Mouse (Mus musculus): ENCODE measurements around the gene Atp1a1.

Atp1a1 gene

DNA sequence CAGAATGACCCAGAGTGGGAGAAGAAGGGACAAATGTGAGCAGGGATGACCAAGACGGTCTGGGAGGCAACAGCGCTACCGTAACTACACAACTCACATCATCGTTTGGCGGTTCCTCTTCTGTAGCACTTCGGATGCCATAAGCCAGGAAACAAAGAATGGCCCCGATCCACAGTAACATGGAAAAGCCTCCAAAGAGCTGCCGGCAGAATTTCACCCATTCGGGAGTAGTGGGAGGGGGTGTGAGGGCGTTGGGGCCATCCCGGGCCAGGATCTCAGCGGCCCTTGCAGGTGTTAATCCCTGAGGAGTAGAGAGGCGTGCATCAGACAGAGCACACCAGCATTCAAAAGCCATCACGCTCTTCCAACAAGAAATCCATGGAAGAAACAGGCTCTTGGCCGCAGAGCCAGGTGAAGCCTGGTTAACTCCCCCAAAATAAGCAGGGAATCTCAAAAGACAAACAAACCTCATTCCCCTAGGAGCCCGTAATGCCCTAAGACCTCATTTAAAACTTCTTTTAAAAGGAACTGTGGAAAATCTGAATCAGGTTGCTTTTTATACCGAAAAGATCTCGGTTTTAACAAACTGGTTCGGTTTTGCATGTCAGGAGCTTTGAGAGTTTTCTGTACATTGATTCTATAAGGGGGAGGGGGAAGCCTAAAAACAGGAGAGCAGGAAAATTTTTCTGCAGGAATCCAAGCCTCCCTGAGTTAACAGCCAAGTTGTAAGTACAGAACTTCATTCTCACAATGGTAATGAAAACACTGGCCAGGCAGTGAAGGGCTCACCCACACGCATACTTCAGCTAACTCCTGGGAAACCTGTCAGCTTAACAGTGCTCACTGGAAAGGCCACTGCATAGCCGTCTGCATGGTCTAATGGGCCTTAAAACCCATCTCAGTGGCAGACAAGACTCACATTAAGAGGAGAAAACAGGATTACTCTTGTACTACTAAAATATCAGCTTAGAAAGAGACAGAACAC is 11.9 kb downstream of the Atp1a1 start:
- no peak for DNase-seq (ENCODE audit: low spot score)

DNA sequence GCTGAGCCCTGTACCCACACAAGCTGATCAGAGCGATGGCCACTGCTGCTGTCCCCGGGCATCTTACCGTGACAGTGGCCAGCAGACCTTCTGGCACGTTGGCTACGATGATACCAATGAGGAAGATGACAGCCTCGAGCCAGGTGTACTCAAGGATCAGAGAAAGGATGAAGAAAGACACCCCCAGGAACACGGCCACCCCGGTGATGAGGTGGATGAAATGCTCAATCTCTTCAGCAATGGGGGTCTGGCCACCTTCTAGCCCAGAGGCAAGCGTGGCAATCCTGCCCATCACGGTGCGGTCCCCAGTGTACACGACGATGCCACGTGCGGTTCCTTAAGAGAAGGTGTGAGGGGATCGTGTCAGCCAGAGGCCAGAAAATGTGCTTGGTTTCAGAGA is 14.1 kb downstream of the Atp1a1 start:
- DNase-seq (ENCODE audit: low spot score), result no peak

DNA sequence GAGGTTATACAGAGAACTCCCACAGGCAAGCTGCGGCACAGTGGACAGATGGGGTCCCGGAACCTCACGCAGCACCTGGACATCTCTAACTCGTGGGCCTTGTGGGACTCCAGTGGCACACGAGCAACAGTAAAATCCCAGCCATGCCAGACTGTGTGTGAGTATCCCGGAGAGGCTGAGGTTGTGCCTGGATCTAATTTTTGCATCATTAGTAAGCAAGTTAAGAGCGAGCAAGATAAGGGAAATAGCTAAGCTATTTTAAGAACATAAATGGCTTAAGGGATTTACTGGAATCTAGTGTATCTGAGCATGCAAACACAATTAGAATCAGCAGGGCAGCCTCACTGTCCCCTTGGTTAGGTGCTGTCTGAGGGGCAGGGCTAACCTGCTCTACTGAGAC is 16.2 kb downstream of the Atp1a1 start:
- no peak for DNase-seq (ENCODE audit: low spot score)

DNA sequence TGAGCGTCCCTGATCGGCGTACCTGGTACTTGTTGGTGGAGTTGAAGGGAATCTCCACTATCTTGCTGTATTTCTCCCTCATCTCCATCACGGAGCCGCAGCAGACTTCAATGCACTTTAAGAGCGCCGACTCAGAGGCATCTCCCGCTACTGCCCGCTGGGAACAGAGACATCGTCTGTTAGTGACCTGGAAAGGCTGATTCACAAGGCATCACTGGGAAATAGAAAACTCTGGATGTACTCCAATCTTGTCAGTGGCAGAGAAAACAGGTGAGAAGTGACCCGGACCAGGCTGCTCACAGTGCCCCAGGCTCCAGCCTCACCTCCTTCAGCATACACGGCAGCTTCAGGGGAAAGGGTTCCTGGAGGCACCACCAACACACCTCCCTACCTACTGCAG is 17.7 kb downstream of the Atp1a1 start:
- no peak for DNase-seq (ENCODE audit: low spot score)

DNA sequence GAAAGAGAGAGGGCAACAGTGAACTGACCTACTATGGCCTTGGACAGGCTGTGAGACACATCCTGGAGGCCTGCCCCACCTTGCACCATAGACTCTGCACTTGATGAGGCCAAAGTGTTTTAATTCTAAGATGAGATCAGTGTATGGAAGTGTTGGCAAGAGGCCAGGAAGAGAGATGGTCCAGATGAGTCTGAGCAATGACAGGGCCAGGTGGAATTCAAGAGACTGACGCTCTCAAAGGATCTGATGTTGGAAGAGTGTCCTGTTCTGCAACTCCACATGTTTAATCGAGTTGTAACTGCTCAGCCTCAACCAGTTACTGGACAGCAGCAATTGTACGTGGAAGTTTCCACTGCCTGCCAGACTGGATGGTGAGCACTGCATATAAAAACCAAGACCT is 26.4 kb downstream of the Atp1a1 start:
- DNase-seq (ENCODE audit: low spot score), result no peak

DNA sequence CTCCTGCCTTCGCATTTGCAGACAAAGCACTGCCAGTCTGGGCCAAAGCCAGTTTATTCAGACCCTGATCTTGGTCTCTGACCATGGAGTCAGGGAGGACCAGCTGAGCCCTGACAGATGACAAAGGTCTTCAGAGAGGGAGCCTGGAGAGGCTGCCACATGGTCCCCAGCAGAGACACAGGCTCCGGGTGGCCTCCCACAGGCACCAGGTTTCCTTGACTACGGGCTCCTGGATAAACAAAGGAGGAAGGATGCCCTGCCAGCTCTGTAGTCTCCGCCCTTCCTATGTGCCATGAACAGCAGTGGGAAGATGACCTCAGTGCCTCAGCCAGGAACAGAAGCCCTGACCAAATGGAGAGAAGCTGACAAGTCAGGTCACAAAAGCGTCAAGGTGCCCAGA is 27.1 kb downstream of the Atp1a1 start:
- DNase-seq (ENCODE audit: low spot score), result no peak

DNA sequence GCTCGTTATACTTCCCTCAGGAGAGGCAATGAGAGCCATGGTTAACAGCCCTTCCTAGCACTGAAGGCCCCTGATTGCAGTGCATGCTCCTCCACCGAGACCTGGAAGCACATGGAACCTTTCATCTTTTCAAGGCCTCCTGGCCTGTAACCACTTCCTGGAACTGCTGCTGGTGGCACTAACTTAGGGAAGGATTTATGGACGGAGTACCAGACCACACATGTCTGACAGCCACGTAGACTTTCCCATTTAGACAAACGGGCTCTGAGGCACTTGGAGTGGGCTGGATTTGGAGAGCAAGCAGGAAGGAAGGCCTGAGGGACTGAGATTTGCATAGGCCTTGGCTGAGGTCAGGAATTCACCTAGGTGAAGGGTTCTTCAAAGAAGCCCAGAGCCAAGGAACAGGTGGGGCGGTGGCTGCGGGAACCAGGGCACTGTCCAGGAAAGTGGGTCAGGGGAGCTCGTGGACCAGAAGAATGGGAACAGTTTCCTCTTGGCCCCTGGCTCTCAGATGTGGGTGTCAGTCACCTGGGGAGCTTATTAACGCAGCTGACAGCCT is 28.9 kb downstream of the Atp1a1 start:
- no peak for DNase-seq (ENCODE audit: low spot score)

DNA sequence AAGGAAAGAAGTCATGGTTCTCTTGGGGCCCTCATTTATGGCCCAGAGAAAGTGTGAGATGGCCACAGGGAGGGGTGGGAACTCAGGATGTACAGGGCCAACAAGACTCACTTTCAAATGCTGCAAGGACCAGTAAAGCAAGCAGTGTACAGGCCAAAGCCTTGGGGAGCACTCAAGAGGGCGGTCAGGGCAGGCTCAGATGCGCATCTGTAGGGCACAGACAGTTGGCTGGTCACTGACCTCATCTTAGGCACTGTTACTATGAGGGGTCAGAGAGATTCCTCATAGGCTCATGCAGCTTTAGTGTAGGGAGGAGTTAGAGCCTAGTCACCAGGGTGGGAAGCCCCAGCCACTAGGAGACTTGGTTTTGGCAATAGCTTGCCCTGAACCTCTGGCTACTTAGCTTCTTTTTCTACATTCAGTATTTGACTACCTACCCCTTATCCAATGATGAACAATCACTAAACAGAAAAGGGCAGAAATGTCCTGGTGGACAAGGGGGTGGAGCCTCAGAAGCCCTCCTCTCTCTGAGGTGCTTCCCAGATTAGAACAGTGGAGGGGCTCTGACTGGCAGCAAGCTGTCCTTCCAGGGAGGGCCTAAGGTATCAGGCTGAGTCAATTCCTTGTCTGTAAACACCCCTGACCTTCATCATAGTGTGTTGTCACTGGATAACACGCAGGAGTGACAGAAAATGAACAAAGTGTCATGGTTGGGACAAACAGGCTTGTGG is 29.9 kb downstream of the Atp1a1 start:
- DNase-seq (ENCODE audit: low spot score), result no peak

DNA sequence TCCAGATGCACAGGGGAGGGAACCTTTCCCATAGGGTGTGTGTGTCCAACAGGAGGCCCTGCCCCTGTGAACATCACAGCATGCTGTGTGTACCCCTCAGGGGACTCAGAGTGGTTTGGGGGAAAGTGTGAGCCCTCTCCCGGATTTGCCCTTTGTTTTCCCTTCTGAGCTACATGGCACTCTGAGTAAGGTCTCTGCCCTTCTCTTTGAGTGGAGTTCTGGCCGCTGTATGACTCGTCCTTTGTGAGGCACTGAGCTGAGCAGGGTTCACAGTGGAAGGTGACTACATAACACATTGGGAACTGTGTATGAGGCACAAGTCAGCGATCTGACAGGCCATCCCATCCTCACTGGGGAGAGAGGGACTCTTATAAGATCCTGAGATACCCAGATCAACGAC is 31.5 kb downstream of the Atp1a1 start:
- no peak for DNase-seq (ENCODE audit: low spot score)

DNA sequence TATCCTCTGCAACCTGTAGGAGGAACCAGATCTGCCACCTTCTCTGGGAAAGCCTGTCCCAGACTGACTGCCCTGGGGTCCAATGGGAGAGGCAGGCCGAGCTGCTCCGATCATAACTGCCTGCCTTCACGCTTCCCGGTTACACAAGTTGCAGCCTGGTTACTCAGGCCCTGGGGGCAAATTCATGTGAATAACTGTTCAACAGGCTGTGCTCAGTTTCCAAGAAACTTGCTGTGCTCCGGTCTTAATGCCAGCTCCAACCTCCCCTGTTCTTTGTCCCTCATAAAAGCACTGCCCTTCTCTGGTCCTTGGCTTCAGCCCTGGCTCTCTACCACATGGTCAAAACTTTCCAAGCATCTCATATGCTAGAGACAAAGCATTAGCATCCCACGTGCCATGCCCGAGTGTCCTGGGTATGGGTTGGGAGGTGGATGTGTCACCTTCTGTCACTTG is 32.3 kb downstream of the Atp1a1 start:
- DNase-seq (ENCODE audit: low spot score), result no peak

DNA sequence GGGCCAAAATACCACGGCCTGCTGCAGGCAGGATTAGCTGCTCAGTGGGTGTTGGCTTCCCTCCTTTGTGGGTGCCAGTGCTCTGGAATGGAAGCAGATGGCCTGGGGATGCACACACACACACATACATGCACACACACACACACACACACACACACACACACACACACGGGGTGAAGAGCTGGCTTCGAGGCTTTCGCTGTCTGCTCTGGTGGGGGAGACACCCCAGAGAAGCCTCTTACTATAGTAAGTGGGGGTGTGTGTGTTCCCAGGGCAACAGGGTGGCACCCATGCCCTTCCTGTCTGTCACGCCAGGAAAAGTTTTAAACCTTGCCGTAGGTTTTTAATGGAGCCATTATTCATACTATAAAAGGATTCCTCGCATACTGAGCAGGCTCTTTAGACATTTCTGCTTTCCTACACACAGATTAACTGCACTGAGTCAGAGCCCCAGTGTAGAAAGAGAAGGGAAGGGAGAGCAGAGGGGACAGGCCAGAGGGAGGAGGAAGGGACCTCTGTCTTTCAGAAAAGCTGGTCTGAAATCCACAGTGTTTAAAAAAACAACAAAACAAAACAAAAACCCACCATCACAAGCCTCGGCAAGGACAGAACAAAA is 32.9 kb downstream of the Atp1a1 start:
- no peak for DNase-seq (ENCODE audit: low spot score)

DNA sequence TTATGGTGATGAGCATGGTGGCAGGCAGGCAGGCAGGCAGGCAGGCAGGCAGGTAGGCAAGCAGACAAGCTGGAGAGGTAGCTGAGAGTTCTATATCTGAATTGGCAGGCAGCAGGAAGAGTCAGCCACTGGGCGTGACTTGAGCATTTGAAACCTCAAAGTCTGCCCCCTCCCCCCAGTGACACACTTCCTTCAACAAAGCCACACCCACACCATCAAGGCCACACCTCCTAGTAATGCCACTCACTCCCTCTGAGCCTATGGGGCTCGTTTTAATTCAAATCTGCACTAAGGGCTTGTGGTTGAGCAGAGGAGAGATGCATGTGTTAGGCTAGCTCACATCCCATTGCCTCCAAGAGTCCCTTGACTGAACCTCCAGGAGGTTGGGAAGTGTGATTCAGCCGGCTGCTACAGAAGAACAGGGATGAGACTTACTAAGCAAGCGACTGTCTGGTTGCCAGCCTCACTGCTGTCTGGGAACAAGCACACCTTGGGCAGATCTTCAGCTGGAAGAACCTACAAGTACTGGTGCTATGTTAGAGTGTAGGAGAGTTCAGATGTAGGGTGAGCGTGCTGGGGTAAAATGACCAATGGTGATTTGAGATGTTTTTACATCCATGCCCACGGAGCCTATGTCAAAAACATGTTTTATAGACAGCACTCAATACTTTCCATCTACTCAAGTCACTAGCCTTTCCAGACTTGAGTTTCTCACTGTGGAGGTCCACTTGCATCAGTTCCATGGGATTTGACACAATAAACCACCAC is 33.6 kb downstream of the Atp1a1 start:
- DNase-seq (ENCODE audit: low spot score), result peak; percentile 73

DNA sequence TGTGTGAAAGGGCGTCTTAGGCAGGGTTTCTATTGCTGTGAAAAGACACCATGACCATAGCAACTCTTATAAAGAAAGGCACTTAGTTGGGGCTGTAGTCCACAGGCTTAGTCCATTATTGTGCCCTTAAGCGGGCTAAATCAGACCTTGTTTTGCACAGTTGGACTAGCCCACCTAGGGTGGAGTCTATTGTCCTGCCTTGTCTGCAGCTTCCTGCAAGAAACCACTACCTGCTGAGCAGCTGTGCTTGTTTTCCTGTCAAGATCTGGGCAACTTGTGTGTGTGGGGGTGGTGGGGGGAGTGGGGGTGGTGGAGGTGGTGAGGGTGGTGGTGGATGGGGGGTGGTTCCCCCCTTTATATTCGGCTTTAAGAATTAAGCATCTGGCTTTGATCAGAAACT is 34.2 kb downstream of the Atp1a1 start:
- DNase-seq (ENCODE audit: low spot score), result no peak

DNA sequence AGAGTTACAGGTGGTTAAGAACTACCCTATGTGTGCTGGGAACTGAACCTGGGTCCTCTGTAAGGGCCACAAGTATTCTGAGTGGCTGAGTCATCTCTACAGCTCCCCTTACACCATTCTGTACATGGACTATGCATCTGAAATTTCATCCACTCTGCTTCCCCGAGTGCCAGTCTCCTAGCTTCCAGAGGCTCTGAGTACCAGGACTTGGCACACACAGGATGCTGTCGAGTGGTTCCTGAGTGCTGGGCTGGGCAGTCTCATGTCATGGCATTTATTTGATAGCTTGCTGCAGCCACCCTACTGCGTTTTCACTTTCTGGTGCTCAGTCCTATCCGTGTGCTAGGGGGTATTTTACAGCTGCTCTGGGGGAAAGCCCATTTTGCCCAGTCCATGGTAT is 35.9 kb downstream of the Atp1a1 start:
- no peak for DNase-seq (ENCODE audit: low spot score)

DNA sequence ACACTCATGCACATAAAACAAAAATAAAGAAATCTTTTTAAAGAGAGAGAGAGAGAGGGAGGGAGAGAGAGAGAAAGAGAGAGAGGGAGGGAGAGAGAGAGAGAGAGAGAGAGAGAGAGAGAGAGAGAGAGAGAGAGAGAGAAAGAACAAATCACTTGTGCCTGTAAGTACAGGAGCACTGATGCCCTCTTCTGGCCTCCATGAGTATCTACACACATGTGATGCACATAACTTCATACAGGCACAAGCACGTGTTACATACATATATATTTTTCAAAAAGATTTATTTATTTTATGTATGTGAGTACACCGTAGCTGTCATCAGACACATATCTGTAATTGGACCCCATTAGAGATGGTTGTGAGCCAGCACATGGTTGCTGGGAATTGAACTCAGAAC is 40.5 kb downstream of the Atp1a1 start:
- no peak for DNase-seq (ENCODE audit: low spot score)

DNA sequence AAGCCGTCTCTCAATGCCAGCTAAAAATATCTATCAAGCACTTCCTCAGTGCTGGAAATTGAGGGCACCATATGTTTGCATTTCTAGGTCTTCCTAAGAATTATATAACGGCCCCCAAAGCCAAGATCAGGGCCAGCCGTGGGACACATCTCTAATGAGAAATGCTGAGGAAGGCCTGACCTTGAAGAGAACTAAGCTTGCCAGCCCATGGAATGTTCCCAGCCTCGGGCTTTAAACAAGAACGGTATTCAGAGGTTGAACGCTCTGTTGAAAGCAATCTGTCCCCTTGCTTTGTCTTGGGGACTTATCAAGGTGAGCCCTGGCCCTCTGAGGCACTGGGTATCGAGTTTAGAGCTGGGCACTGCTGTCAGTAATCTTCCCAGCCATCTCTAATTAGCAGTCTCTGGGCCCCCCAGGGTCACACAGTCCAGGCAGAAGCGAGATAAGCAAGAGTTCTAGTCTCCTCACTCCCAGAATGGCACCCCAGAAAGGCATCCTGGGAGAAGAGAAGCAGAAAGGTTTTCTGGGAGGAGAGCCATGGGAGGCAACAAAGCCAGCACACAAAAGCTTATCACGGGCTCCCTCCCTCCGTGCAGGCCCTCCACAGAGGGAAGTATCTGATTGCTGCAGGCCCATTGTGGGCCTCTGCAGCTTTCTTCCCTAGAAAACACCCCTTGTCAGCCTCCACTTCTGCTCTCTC is 41.8 kb downstream of the Atp1a1 start:
- no peak for DNase-seq (ENCODE audit: low spot score)

DNA sequence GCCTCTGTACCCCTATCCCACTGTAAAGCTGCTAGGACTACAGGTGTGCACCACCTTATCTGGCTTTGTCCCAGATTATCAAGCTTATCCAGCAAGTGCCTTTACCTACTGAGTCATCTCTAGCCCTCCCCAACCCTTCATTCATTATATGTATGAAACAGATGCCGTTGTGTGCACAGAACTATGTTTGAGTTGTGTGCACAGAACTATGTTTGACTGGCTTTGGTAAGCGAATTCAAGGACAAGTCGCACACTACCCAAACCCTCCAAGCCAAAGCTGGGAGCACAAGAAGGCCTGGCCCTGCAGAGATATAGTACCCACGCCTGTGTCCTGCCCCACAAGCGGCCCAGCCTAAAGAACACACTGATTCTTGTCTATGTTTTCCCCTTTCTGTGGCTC is 42.5 kb downstream of the Atp1a1 start:
- DNase-seq (ENCODE audit: low spot score), result no peak

DNA sequence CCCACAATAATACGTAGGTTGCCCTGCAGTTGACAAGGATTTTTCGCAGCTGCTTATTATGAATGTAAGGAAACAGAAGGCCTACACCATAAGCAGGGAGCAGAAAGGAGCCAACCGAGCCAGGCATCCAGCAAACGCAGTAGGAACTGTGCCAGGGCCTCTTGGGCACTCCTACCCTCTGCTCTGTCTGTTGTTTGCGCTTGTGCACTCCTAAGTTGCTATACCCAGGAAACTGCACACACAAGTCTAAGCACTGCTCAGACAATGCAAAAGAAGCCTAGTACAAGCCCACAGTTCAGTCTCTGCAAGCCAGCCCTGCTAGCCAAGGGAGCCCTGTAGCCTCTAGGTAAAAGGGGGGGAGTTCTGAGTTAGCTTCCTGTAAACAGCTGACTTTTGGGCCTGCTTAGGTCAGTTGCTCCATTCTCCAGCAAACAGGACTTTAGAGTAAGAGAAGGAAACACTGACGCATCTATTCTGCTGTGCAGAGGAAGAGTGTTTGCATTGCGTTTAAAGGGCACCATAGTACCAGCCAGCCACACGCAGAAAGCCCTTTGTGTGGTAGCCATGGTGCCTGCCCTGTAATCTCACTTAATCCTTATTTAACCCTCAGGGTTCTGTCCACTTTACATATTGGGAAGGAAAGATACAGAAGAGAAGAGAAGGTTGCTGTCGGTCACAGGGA is 43.5 kb downstream of the Atp1a1 start:
- no peak for DNase-seq (ENCODE audit: low spot score)

DNA sequence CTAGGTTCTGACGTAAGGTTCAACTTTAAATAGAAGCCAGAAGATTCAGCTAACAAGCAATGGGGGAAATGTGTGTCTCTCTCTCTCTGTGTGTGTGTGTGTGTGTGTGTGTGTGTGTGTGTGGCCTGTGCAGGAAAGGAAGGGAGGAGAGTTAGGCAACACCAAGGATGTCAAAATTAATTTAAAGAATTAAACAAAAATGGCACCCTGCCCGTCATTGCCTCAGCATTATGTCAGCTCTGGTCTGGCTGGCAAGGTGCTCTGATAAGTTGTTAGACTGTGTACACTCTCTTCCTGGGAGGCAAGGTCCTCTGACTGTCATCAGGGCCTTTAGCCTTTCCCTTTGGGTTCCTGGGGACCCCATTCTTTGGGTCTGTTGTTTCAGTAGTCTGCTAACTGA is 47.8 kb downstream of the Atp1a1 start:
- no peak for DNase-seq (ENCODE audit: low spot score)
